Mouse (Mus musculus) hindbrain, embryonic 13.5 days (tissue): ENCODE results near the gene Glo1. TPM values are rescaled to one million over a fixed set of nuclear protein-coding genes. Genes with fewer than 3 reads are reported as not detected.
A peak's percentile ranks its signal among the peaks of the same experiment; 100 is the strongest.

Experiments
- ATAC-seq: fragments of 200-750 bp; cut with Nextera tagmentation; 2 replicates; pipeline ENCODE4 v1.8.0; 2017; ENCODE audit warnings: moderate TSS enrichment; ENCODE audit not compliant: low FRiP score
- H3K27ac ChIP-seq: fragments of 300-500 bp; sonication (generic); 2 replicates; pipeline ENCODE4 v1.5.1; 2015; ENCODE audit warnings: inconsistent platforms, mild to moderate bottlenecking, moderate library complexity
- H3K27me3 ChIP-seq: fragments of 300-500 bp; sonication (generic); 2 replicates; pipeline ENCODE4 v1.6.1; 2015; ENCODE audit warnings: mild to moderate bottlenecking, inconsistent platforms
- H3K36me3 ChIP-seq: fragments of 300-500 bp; sonication (generic); 2 replicates; pipeline ENCODE4 v1.6.1; 2015; ENCODE audit warnings: mild to moderate bottlenecking, inconsistent platforms
- H3K4me1 ChIP-seq: fragments of 300-500 bp; sonication (generic); replicated peaks from 2 replicates; pipeline ENCODE4 v1.6.1; 2015; ENCODE audit warnings: inconsistent platforms
- H3K4me2 ChIP-seq: fragments of 300-500 bp; sonication (generic); 2 replicates; pipeline ENCODE4 v1.6.1; 2015; ENCODE audit warnings: inconsistent platforms, mild to moderate bottlenecking, moderate library complexity
- H3K4me3 ChIP-seq: fragments of 300-500 bp; sonication (generic); 2 replicates; pipeline ENCODE4 v1.5.1; 2015; ENCODE audit warnings: mild to moderate bottlenecking, inconsistent platforms
- H3K9ac ChIP-seq: fragments of 300-500 bp; sonication (generic); 2 replicates; pipeline ENCODE4 v1.6.1; 2015; ENCODE audit warnings: mild to moderate bottlenecking, inconsistent platforms
- H3K9me3 ChIP-seq: fragments of 300-500 bp; sonication (generic); 2 replicates; pipeline ENCODE4 v1.6.1; 2016; ENCODE audit warnings: inconsistent platforms
- WGBS: fragments of 180-500 bp; shearing (Covaris S2); methylation state at CpG from one replicate; pipeline ENCODE4 v1.1.7; 2015; 5-methylcytosine and 5-hydroxymethylcytosine counted together
- polyA plus RNA-seq: library from polyadenylated mRNA; unstranded; fragments of >200 nt; fragmentation: Nextera tagmentation; extraction: Ambion mirVana; gene quantifications from 2 replicates; pipeline ENCODE4 v1.2.1, GENCODE M21; 2015

The Glo1 gene
- polyA plus RNA-seq, 1 experiment from 2014 or later = 172 TPM

DNA sequence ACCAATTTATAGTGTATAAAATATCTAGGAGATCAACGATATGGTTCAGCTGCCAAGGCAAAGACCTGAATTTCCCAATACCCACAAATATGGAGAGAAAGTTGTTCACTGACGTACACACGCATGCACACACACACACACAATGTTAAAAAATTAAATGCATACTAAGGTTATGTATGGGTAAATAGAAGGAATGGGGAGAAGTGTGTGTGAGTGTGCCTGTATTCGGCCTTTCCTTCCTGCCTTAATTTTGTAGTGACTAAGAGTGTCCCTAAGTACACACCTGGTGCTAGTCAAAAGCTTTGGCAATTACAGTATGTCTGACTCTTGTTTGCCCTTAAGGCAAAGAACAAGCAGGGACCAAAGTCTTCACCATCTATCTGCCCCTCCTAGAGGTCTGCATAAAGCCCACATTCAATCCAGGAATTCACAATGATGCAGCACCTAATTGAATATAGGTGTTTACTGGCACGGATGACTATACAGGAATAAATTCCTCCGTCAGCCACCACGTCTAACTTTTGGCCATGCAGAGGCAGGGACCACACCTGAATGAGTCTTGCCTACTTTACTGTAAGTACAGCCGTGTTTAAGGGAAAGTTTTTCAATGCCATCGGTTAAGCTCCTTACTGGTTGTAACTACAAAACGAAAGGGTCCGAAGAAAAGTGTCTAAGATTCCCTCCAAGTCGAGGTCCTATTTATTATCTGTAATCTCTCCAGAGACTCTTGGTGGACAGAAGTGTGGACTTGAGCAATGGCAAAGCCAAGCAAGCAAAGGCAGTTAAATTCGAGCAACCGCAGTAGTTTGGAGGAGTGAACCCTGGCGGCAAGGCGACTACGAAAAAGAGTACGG lies 15.2 kb downstream of the Glo1 start:
- H3K27me3 ChIP-seq = no peaks in the 10 kb centered on the region
- 28% methylated on average over 18 of the region's 18 CpGs for WGBS
- peak overlapping the region; percentile 68 for H3K4me2 ChIP-seq
- no peak for ATAC-seq
- peak overlapping the region; percentile 81 for H3K9ac ChIP-seq
- no peaks in the 10 kb centered on the region for H3K9me3 ChIP-seq
- H3K4me3 ChIP-seq = peak overlapping the region; percentile 70
- peaks cover 37% of the 10 kb centered on the region for H3K4me1 ChIP-seq
- H3K27ac ChIP-seq = peak overlapping the region; percentile 87; the same call in 1 of the 2 replicates
- no peaks in the 10 kb centered on the region for H3K36me3 ChIP-seq

DNA sequence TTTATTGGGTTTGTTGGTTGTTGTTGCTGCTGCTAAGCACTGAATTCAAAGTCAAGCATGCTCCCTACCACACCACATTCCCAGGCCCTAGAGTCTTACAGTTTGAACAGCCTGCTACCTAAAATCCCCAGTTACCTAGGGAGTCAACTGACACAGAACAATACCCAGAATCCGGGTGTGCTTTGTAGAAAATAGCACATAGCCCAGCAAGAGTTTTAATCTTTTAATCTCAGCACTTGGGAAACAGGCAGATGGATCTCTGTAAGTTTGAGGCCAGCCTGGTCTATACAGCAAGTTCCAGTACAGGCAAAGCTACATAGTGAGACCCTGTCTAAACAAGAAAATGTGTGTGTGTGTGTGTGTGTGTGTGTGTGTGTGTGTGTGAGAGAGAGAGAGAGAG lies 15.9 kb downstream of the Glo1 start:
- Histone ChIP-seq H3K9me3 (no peaks in the 10 kb centered on the region), H3K9ac (no peak overlapping the region), H3K4me1 (peaks cover 37% of the 10 kb centered on the region), H3K27me3 (no peaks in the 10 kb centered on the region), H3K36me3 (no peaks in the 10 kb centered on the region), H3K27ac (no peak overlapping the region), H3K4me3 (no peak overlapping the region), H3K4me2 (peak overlapping the region; percentile 68; the same call in 1 of the 2 replicates)
- 84% methylated on average over 1 of the region's 1 CpGs for WGBS
- no peak for ATAC-seq

DNA sequence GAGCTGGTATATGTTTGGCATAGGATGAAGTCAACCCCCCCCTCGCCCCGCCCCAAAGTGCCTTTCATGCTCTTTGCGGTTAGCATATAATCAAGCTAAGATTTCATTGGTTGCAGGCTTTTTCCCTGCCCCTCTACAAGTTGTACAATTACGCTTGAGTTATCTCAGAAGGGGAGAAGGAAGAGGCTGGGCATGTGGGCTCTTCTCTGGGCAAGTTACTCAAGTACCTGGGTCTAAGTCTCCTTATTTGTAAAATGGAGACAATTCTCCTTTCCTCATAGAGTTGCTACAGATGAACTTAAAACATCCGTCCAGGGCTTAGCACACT lies 16.7 kb downstream of the Glo1 start:
- no peak for ATAC-seq
- Histone ChIP-seq H3K27me3 (no peaks in the 10 kb centered on the region), H3K4me3 (no peak overlapping the region), H3K36me3 (no peaks in the 10 kb centered on the region), H3K9me3 (no peaks in the 10 kb centered on the region), H3K4me2 (no peak overlapping the region), H3K27ac (no peak overlapping the region), H3K9ac (no peak overlapping the region), H3K4me1 (peaks cover 37% of the 10 kb centered on the region)
- WGBS = 98% methylated on average over 5 of the region's 5 CpGs

DNA sequence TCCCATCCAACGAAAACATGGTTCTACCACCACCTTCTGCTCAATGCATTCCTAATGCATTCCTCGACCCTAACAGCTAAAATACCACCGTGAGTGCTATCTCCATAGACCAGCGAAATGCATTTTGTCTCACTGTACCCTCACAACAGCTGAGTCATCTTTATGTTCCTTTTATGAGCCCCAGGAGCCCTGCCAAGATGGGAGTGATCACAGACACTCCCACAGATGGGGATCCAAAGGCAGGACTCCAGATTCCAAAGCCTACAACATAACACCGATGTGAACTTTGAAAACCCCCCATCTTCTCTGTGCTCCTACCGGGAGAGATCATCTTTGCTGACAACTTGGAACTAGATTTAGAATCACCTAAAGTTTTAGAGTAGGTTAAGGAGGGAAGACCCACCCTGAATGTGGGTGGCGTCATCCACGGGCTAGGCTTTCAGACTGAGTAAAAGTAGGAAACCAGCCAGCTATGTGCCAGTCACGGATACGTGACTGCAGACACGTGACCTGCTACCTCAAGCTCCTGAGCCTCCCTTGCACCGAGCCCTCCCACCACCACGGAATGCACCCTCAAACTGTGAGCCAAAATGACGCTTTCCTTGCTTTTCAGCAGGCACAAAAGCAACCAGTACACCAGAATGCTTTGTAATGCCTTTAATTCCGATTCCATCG lies 17.2 kb downstream of the Glo1 start:
- no peak overlapping the region for H3K4me2 ChIP-seq
- H3K27me3 ChIP-seq = no peaks in the 10 kb centered on the region
- H3K36me3 ChIP-seq = no peaks in the 10 kb centered on the region
- no peak overlapping the region for H3K27ac ChIP-seq
- 88% methylated on average over 16 of the region's 16 CpGs for WGBS
- no peak overlapping the region for H3K4me3 ChIP-seq
- ATAC-seq = no peak
- no peak overlapping the region for H3K9ac ChIP-seq
- no peaks in the 10 kb centered on the region for H3K9me3 ChIP-seq
- peaks cover 37% of the 10 kb centered on the region for H3K4me1 ChIP-seq

DNA sequence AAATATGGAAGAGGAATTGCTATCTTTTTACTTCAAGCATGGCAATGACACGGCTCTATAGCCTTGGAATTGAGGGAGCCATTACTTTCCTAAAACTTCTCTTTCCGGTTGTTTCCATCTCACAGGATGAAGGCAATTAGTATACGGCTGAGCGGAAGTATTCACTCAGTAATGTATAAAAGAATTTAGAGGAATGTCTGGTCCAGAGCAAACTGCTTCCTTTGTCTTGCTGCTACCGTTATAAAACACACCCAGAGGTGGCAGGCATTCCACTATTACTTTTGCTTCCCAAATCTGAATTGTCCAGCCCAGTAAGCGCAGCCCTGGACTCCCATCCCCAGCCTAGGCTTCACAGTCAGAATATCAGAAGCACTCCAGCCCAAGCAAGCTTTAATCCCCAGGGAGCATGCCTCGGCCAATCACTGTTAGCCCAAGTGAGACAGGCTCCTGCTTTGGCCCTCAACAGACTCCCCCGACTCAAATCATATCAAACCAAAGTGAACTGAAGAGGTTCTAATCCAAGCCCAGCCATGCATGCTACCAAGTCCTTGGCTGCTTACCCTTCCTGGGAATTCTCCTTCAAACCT lies 18.7 kb downstream of the Glo1 start:
- H3K4me2 ChIP-seq = no peak overlapping the region
- no peaks in the 10 kb centered on the region for H3K9me3 ChIP-seq
- 0 out of 2 replicates have a peak overlapping the region, but pooled peaks have one; percentile 12 for H3K27ac ChIP-seq
- no peaks in the 10 kb centered on the region for H3K27me3 ChIP-seq
- peaks cover 3% of the 10 kb centered on the region for H3K36me3 ChIP-seq
- ATAC-seq = no peak
- 49% methylated on average over 8 of the region's 8 CpGs for WGBS
- peaks cover 37% of the 10 kb centered on the region for H3K4me1 ChIP-seq
- no peak overlapping the region for H3K4me3 ChIP-seq
- no peak overlapping the region for H3K9ac ChIP-seq

DNA sequence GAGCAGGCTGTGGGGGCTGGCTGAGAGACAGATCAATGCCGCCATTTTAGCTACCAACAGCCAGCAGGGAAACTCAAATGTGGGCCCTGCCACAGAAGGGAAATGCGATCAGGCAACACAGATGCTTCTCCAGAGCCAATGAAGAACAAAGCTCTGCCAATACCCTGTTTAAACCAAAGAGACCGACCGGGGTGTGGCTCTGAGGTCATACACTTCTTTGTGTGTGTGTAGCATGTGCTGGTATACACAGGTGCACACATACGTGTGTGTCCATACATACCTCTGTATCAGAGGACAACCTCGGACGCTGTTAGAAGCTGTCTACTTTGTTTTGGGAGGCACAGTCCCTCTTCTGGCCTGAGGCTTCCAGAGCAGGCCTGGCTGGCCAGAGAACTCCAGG lies 19.3 kb downstream of the Glo1 start:
- H3K9me3 ChIP-seq = no peaks in the 10 kb centered on the region
- H3K4me1 ChIP-seq = peaks cover 37% of the 10 kb centered on the region
- WGBS = 91% methylated on average over 7 of the region's 7 CpGs
- peaks cover 10% of the 10 kb centered on the region for H3K36me3 ChIP-seq
- no peak overlapping the region for H3K4me3 ChIP-seq
- H3K27me3 ChIP-seq = no peaks in the 10 kb centered on the region
- no peak overlapping the region for H3K9ac ChIP-seq
- H3K27ac ChIP-seq = no peak overlapping the region
- no peak for ATAC-seq
- H3K4me2 ChIP-seq = no peak overlapping the region

DNA sequence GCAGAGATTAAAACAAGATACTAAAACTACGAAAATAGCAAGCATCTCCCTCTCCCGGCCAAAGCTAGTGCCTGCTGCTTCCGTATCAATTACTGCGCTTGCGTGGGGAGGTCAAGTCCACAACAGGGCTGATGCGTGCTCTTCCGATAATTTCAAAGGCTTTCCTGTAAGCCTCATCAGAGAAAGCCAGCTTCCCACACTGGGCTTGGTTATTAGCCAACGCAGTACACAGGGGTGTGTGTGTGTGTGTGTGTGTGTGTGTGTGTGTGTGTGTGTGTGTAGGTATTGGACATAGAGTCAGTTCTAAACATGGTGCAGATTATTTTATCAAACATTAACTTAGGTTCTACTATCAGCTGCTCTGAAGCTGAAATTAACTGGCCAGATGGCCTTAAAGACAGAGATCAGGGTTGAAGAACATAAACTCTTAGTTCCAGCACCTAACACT lies 20.0 kb downstream of the Glo1 start:
- WGBS = 93% methylated on average over 8 of the region's 8 CpGs
- Histone ChIP-seq H3K27ac (no peak overlapping the region), H3K27me3 (no peaks in the 10 kb centered on the region), H3K9ac (no peak overlapping the region), H3K4me3 (no peak overlapping the region), H3K36me3 (peaks cover 16% of the 10 kb centered on the region), H3K9me3 (no peaks in the 10 kb centered on the region), H3K4me1 (peaks cover 32% of the 10 kb centered on the region), H3K4me2 (no peak overlapping the region)
- ATAC-seq = no peak

DNA sequence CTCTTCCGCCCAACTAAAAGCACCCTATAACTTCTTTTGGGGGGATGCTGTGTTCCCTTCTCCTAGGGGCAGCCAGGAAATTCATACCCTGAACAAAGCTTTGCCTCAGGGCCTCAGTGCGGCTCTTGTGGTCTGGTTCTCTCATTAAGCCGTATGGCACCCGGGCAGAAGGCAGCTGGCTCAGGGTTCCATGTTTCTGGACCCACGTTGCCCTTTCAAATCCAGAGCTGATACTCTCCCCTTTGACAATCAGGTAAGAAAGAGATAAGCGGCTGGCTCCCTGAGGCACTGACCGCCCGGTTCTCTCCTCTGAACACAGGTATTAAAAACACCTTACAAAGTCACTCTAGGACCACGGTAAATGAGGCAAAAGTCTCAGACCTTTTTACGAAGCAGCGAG lies 20.5 kb downstream of the Glo1 start:
- Histone ChIP-seq H3K27me3 (no peaks in the 10 kb centered on the region), H3K4me2 (no peak overlapping the region), H3K4me1 (peaks cover 28% of the 10 kb centered on the region), H3K27ac (no peak overlapping the region), H3K9me3 (no peaks in the 10 kb centered on the region), H3K4me3 (no peak overlapping the region), H3K9ac (no peak overlapping the region), H3K36me3 (peaks cover 18% of the 10 kb centered on the region)
- WGBS = 92% methylated on average over 11 of the region's 11 CpGs
- no peak for ATAC-seq

DNA sequence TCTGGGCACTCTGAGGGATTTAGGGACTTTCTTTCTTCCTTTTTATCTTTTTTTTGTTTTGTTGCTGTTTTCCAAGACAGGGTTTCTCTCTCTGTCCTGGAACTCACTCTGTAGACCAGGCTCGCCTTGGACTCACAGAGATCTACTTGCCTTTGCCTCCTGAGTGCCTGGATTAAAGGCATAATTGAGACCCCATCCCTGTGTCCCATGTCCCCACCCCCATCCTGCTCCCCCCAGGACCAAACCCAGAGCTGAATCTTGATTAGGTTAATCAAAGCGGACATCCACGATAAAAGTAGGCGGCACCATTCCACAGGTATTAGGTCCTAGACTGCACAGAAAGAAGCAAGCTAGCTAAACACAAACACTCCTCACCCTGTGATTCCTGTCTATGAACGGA lies 21.7 kb downstream of the Glo1 start:
- 92% methylated on average over 5 of the region's 5 CpGs for WGBS
- Histone ChIP-seq H3K27ac (no peak overlapping the region), H3K4me3 (no peak overlapping the region), H3K9me3 (no peaks in the 10 kb centered on the region), H3K27me3 (no peaks in the 10 kb centered on the region), H3K4me1 (peaks cover 22% of the 10 kb centered on the region), H3K9ac (no peak overlapping the region), H3K36me3 (peaks cover 25% of the 10 kb centered on the region), H3K4me2 (no peak overlapping the region)
- no peak for ATAC-seq

DNA sequence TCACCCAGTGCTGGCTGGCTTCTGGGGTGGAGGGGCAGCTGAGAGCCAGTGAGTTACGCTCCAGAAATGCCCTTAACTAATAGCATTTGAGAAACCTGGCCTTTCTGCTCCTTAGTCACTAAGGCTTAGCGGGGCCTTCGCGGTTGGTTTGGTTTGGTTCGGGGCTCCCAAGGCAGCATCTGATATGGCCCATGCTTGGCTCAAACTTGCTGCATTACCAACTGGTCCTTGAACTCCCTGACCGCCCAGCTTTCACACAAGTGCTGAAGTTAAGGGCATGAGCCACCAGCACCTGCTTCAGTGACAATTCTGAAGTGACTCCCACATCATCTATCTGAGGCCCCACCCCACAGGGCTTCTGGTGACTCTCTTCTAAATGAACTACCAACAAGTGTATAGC lies 22.4 kb downstream of the Glo1 start:
- Histone ChIP-seq H3K4me2 (no peak overlapping the region), H3K9me3 (no peaks in the 10 kb centered on the region), H3K27me3 (no peaks in the 10 kb centered on the region), H3K4me1 (peaks cover 18% of the 10 kb centered on the region), H3K9ac (no peak overlapping the region), H3K36me3 (peaks cover 30% of the 10 kb centered on the region), H3K27ac (no peak overlapping the region), H3K4me3 (no peak overlapping the region)
- no peak for ATAC-seq
- 89% methylated on average over 6 of the region's 6 CpGs for WGBS

DNA sequence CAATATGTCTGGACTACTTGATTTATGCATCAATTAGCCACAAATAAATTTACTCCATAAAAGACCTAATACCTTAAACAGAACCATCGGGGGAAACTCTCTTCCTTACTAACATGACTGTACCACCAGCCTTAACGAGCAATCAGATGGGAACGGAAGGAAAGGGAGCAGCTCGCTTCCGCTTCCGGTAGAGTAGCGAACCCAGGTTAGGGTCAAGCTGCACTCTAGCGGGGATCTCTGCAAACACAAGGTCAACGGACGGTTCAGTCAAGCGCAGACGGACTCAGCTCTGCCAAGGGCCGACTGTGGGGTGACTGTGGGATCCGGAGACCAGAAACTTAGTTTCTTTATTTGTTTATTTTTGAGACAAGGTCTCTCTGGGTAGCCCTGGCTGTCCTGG lies 24.5 kb downstream of the Glo1 start:
- 97% methylated on average over 14 of the region's 14 CpGs for WGBS
- no peak overlapping the region for H3K4me3 ChIP-seq
- no peak overlapping the region for H3K27ac ChIP-seq
- no peak overlapping the region for H3K4me2 ChIP-seq
- H3K9me3 ChIP-seq = no peaks in the 10 kb centered on the region
- no peaks in the 10 kb centered on the region for H3K27me3 ChIP-seq
- H3K4me1 ChIP-seq = peaks cover 2% of the 10 kb centered on the region
- H3K36me3 ChIP-seq = peaks cover 44% of the 10 kb centered on the region
- no peak for ATAC-seq
- H3K9ac ChIP-seq = no peak overlapping the region

DNA sequence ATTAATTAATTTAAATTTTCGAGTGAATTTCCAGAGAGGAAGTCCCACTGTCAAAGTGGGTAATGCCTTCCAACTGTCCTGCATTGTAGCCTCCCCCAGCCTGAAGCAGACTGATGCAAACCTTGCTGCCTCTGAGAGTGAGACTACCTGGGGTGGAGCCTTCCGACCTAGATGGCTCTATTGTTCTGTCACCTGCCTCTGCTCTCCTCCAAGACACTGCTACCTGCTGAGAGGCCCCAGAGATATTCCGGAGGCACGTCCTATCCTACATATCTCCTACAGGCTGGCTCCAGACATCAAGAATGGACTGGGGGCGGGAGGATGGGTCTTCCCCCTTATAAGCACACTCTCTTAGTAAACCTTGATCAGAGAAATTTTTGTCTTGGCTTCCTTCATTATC lies 28.4 kb downstream of the Glo1 start:
- Histone ChIP-seq H3K9me3 (no peaks in the 10 kb centered on the region), H3K9ac (no peak overlapping the region), H3K4me1 (peaks cover 13% of the 10 kb centered on the region), H3K4me3 (no peak overlapping the region), H3K27ac (no peak overlapping the region), H3K4me2 (no peak overlapping the region), H3K36me3 (peaks cover 58% of the 10 kb centered on the region), H3K27me3 (no peaks in the 10 kb centered on the region)
- WGBS = 85% methylated on average over 5 of the region's 5 CpGs
- ATAC-seq = no peak
